Mouse (Mus musculus) NIH3T3 (cell line): ENCODE data around the gene Cacna1d.

ENCODE experiments used
- DNase-seq: peaks from one replicate; pipeline ENCODE4 v3.0.0-alpha.2; 2012; ENCODE audit warnings: low read depth

Cacna1d gene

GRCm38 (mm10) chr14:30329109-30329508 lies 162.1 kb downstream of the Cacna1d start:
- no peak for DNase-seq

GRCm38 (mm10) chr14:30327452-30327851 lies 163.8 kb downstream of the Cacna1d start:
- no peak for DNase-seq

DNA sequence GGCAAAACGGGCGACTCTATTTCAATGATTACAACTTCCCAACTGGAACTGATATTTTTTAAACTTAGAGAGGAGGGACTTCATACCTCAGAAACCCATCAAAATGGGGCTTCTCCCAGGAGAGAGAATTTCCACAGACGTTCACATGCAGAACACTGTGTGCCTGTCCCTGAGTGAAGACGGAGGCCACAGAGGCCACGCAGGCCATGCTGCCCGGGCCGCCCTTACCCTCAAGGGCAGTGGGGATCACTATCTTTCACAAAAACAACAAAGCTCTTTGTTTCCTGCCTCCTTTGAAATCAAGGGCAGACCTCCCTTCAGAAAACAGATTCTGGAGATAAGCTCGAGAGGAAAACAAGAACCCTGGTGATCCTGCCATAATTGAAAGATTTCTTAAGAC lies 164.2 kb downstream of the Cacna1d start:
- DNase-seq = no peak

DNA sequence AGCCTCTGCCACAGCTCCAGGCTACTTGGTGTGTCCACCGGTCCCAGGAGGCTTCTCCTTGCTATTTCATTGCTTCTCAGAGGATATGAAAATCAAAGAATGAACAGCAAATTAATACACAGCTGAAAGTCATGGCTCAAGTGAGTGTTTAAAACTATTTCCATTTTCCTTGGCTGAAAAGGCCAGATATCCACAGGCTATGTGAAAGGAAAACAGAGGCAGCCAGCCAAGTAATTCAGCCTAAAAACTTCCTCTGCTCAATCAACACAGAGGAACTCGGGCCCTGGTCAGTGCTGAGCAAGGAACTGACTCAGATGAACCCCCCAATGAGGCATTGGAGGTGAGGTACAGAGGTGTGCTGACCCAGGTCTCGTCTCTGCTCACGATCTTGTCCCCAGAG lies 165.0 kb downstream of the Cacna1d start:
- no peak for DNase-seq

- no peak for DNase-seq
Observed at GRCm38 (mm10) chr14:30324994-30325393, 166.3 kb downstream of the Cacna1d start.

- peak; percentile 24 for DNase-seq
Observed at GRCm38 (mm10) chr14:30318715-30319437, 172.4 kb downstream of the Cacna1d start.

- no peak for DNase-seq
Observed at GRCm38 (mm10) chr14:30318293-30318692, 173.0 kb downstream of the Cacna1d start.

GRCm38 (mm10) chr14:30317616-30318015 lies 173.6 kb downstream of the Cacna1d start:
- DNase-seq = no peak

GRCm38 (mm10) chr14:30311206-30311889 lies 179.9 kb downstream of the Cacna1d start:
- DNase-seq = no peak

- DNase-seq = no peak
Observed at GRCm38 (mm10) chr14:30310236-30310635, 181.0 kb downstream of the Cacna1d start.

GRCm38 (mm10) chr14:30306221-30306620 lies 185.0 kb downstream of the Cacna1d start:
- DNase-seq = no peak

DNA sequence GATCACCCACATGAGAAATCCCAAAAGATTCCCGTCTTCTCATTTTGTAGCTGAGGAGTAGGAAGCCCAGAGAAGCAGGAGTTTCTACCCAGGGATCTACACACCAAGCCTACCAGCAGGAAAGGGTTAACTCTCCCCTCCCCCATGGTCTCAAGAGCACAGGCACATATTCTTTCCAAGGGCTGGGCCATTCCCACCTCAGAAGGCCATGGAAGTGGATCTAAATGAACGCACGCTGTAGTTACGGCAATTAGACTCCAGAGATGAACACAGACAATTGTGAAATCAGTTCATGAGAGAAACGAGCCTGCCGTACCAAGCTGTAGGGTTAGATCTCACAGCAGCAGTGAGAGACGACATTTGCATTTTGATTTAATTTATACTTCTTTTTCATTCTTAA lies 191.3 kb downstream of the Cacna1d start:
- no peak for DNase-seq

DNA sequence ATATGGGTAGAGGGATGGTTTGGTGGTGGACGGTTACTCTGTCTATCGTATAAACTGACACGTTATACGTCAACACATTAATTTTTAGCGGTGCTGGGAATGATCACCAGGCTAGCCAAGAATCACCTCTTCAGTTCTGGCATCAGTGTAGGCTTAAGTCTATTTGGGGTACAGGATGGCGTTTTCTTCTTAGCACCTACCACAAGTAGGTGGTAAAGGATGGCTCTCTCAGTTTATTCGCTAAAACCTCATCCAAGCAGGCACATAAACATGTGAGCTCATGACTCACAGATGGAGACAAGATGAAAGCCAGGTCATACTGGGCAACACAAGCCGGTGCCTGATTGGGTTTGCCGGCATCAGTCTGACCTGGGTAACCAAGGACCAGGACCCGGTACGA lies 193.8 kb downstream of the Cacna1d start:
- DNase-seq = no peak

- DNase-seq = no peak
Observed at GRCm38 (mm10) chr14:30292135-30292463, 199.2 kb downstream of the Cacna1d start.

GRCm38 (mm10) chr14:30291389-30292134 lies 199.7 kb downstream of the Cacna1d start:
- DNase-seq = no peak

DNA sequence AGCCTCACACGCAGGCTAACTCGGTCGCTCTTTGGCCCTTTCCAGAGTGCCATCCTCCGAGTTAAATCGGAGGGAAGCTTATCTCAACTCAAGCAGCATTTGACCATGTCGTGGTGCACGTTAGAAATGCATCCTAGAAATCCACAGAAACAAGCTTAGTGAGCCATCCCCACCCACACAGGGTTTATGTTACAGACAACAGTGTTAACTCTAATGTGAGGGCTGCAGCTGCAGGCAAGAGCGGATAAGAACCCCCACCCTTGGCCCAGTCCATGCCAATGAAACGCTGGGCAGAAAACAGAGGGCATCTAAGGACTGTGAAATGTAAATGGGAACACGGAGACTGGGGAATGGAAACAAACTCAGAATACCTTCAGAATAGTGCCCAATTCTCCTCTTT lies 206.8 kb downstream of the Cacna1d start:
- DNase-seq = no peak

GRCm38 (mm10) chr14:30284022-30284421 lies 207.2 kb downstream of the Cacna1d start:
- DNase-seq = no peak

- no peak for DNase-seq
Observed at GRCm38 (mm10) chr14:30275572-30275971, 215.7 kb downstream of the Cacna1d start.

DNA sequence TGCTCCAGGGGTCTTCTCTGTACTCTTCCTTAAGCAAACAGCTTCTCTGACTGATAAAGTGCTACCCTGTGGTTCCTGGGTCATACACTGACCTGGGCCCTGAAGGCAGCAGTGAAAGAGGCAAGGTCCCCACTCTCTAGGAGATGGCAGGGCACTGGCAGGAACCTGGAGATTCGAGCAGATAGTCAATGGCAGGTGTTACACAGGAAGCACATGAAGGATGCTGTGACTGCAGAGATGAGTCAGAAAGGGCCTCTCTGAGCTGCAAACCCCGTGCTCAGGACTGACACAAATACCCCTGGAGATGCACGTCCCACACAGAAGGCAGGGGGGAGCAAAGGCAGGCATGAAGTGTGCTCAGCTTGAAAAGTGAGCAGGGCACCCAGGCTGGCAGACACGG lies 218.3 kb downstream of the Cacna1d start:
- no peak for DNase-seq

DNA sequence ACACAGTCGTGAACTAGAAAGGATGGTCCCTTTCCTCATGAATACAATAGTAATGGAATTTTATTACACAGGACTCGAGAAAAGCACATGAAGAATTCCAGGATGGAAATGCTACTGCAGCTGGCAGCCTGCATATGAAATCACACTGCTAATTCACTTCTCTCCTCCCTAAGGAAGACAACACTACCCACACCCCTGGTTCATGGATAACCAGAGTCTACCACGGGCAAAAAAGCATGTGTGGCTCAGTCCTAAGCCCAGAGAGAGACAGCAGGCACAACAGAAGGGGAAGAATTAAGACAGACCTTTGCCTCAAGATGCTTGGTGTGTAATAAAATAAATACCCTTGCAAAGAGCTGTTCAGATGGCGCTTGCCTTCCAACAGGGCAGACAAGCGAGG lies 218.7 kb downstream of the Cacna1d start:
- no peak for DNase-seq

DNA sequence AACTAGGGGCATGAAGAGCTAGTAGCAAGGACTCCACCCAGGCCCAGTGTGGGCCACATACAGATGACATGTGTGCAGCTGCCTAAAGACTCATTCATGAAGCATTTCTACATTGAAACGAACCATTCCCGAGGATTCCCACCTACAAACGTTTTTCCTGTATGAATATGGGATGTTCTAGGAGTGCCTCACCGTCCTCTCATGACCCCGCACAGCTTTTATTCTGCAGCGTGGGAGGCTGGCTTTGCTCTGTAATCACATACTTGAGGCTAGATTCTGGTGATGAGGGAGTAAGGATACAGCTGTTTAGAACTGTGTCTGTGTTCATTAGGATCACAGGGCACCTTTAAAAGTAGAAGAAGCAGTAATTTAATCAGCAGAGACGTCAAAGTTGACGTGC lies 219.4 kb downstream of the Cacna1d start:
- DNase-seq = no peak

GRCm38 (mm10) chr14:30270350-30270749 lies 220.9 kb downstream of the Cacna1d start:
- DNase-seq = no peak

DNA sequence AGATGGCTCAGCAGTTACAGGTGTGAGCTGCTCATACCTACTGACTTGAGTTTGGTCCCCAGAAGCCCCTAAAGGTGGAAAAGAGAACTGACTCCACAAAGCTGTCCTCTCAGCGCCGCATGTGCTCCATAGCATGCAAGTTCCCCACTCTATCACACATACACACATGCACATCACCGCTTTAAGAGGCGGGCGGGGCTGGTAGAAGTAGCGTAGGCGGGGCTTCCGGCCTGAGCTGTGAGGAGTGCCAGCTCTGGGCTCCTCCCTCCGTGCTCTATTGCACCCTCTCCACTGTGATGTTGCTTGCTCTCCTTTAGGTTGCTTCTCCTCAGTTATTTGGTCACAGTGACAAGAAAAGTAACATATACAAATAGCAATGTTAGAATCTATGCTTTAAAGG lies 225.5 kb downstream of the Cacna1d start:
- no peak for DNase-seq
